Mouse (Mus musculus) spleen, adult 2 months (tissue): ENCODE data around the gene Scfd2.

Experiments
- CTCF ChIP-seq: fragments of 200-500 bp; IDR thresholded peaks from 2 replicates; pipeline ENCODE4 v1.5.1; 2011; ENCODE audit warnings: mild to moderate bottlenecking, inconsistent platforms; ENCODE audit not compliant: insufficient read depth, insufficient read length, insufficient replicate concordance; ENCODE audit errors: extremely low read depth
- POLR2A ChIP-seq: fragments of 200-500 bp; IDR thresholded peaks from 2 replicates; pipeline ENCODE4 v1.6.1; 2011; ENCODE audit warnings: low read depth, low read length, inconsistent platforms

DNA sequence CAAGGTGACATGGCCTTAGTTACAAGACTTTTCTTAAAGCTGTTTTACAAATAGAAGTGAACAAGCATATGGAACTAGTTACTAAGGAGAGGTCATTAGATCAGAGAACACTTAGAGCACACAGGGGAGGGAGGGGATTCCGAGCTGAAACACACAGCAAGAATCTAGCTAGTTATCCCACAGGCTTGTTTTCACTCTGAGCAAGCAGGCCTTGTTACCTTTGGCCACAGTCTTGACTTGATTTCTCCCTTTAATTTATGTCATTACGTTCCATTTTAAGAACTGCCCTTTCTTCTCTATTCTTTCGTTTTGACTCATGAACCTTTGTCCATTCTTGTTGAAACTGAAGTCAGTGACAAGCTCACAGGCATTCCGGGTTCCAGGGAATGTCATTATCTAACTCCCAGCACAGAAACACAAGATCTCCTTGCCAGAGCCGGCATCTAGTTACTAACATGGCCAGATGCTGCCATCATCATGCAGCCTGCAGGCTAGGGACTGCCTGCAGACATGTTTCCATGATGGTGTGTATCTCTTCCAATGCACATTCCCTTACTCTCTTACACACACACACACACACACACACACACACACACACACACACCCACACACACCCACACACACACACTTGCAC lies 263.7 kb downstream of the Scfd2 start:
- TF ChIP-seq POLR2A (no peak), CTCF (no peak)
